Mouse (Mus musculus) ES-E14 (cell line): ENCODE measurements around the gene Sash1. TPM values are rescaled to one million over a fixed set of nuclear protein-coding genes. Genes with fewer than 3 reads are reported as not detected.

Experiments used
- DNase-seq: peaks from one replicate; pipeline ENCODE4 v3.0.0-alpha.2; 2013; ENCODE audit warnings: low read depth, low spot score
- H3K27ac ChIP-seq: 2 replicates; pipeline ENCODE4 v1.5.1; 2012; ENCODE audit warnings: low read depth, mild to moderate bottlenecking, low read length, moderate library complexity, mixed read lengths; ENCODE audit not compliant: poor library complexity, insufficient read depth, severe bottlenecking
- H3K36me3 ChIP-seq: 2 replicates; pipeline ENCODE4 v1.6.1; 2012; ENCODE audit warnings: mild to moderate bottlenecking, low read length, moderate library complexity, mixed read lengths; ENCODE audit not compliant: control insufficient read depth, poor library complexity, insufficient read depth, severe bottlenecking
- H3K4me1 ChIP-seq, 2 experiments: fragments of 150-350 bp in 1 of 2; sonication (generic) in 1 of 2; 2 replicates each; pipeline ENCODE4 v1.6.1; 2012; ENCODE audit warnings: low read length in 2 of 2, mild to moderate bottlenecking in 1 of 2, mixed read lengths in 1 of 2; ENCODE audit not compliant: control insufficient read depth in 2 of 2, insufficient read depth in 2 of 2, poor library complexity in 1 of 2
- H3K4me3 ChIP-seq, 2 experiments: fragments of 150-350 bp in 1 of 2; sonication (generic) in 1 of 2; 2 replicates each; pipeline ENCODE4 v1.5.1; 2012; ENCODE audit warnings: low read length in 2 of 2, low read depth in 1 of 2, mild to moderate bottlenecking in 1 of 2, mixed read lengths in 1 of 2; ENCODE audit not compliant: insufficient read depth in 1 of 2, poor library complexity in 1 of 2, severe bottlenecking in 1 of 2
- H3K9ac ChIP-seq: 2 replicates; pipeline ENCODE4 v1.6.1; 2012; ENCODE audit warnings: low read depth, mild to moderate bottlenecking, low read length, mixed read lengths; ENCODE audit not compliant: poor library complexity, insufficient read depth, severe bottlenecking
- H3K9me3 ChIP-seq: fragments of 150-350 bp; sonication (generic); 2 replicates; pipeline ENCODE4 v1.6.1; 2012; ENCODE audit warnings: low read depth, mild to moderate bottlenecking, low read length; ENCODE audit not compliant: control insufficient read depth, insufficient read depth
- CHD2 ChIP-seq: IDR thresholded peaks from 2 replicates; pipeline ENCODE4 v1.6.1; 2014; ENCODE audit warnings: mild to moderate bottlenecking, low read depth, low read length, inconsistent platforms
- HCFC1 ChIP-seq: IDR thresholded peaks from 2 replicates; pipeline ENCODE4 v1.6.1; 2012; ENCODE audit warnings: low read length, inconsistent platforms, borderline replicate concordance; ENCODE audit not compliant: insufficient read depth
- MAFK ChIP-seq: IDR thresholded peaks from 2 replicates; pipeline ENCODE4 v1.6.1; 2014; ENCODE audit warnings: mild to moderate bottlenecking, low read depth, low read length, inconsistent platforms; ENCODE audit not compliant: insufficient read depth
- ZC3H11A ChIP-seq: IDR thresholded peaks from 2 replicates; pipeline ENCODE4 v1.6.1; 2012; ENCODE audit warnings: low read depth, mild to moderate bottlenecking, inconsistent platforms, low read length, borderline replicate concordance
- ZNF384 ChIP-seq: IDR thresholded peaks from 2 replicates; pipeline ENCODE4 v1.6.1; 2012; ENCODE audit warnings: low read depth, low read length, inconsistent platforms
- in situ Hi-C, 2 experiments: fragments of 600-800 bp; cut with MboI; formaldehyde crosslinking; loops; one replicate each; pipeline ENCODE4 v1.15.1; 2025; ENCODE audit warnings: low sequenced_read_pairs in 2 of 2, inconsistent platforms in 1 of 2; ENCODE audit not compliant: unreplicated experiment in 2 of 2
- total RNA-seq: library from RNA; depleted of rRNA; stranded (reverse); fragments of 300-350 nt; gene quantifications from 2 replicates; pipeline ENCODE4 v1.2.3, GENCODE M21; 2012

Gene Sash1
- total RNA-seq, 1 experiment = 16.8 TPM

DNA sequence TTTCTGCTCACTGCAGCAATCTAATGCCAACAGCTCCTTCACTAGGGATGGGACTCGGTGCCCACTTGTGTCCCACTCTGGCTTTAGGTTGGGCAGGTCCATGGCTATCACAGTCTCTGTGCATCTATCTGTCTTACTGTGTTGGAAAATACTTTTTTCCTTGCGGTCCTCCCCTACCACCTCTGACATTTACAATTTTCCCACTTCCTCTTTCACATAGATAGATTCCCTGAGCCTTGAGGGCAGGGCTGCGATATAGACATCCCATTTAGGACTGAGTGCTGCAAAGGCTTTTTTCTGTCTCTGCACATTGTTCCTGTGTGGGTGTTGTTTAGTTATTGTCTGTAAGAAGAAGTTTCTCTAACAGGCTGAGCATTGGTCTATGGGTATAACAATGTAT is 40.4 kb upstream of the Sash1 start:
- Histone ChIP-seq H3K36me3 (no peaks in the 10 kb centered on the region), H3K9ac (no peak overlapping the region), H3K4me3 (no peak overlapping the region), H3K27ac (no peak overlapping the region), H3K4me1 (peaks cover 0 to 7% of the 10 kb centered on the region in 2 experiments; a peak in 1 of 4 replicates), H3K9me3 (no peaks in the 10 kb centered on the region)
- in situ Hi-C loops = no loop called here
- TF ChIP-seq CHD2 = no peak
- no peak for TF ChIP-seq HCFC1
- TF ChIP-seq ZNF384 = no peak
- TF ChIP-seq MAFK = no peak
- TF ChIP-seq ZC3H11A = no peak
- no peak for DNase-seq

DNA sequence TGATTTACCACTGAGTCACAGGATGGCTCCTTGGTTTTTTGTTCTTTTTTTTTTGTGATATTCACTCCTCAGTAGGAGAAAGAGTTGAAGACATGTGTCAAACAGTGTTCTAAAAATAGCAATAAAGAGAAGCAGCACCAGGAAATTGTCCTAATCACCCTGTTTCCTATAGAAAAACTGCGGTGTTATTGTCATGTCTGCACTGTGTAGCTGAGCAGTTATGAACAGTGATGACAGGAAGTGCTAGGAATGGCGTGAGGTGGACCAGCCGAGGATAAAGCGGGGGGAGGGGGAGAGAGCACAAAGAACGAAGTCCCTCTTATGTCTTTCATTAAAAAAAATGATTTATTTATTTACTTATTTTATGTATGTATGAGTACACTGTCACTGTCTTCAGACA is 39.4 kb upstream of the Sash1 start:
- Histone ChIP-seq H3K4me1 (peaks cover 0 to 7% of the 10 kb centered on the region in 2 experiments; a peak in 1 of 4 replicates), H3K27ac (no peak overlapping the region), H3K9me3 (no peaks in the 10 kb centered on the region), H3K4me3 (no peak overlapping the region), H3K9ac (no peak overlapping the region), H3K36me3 (no peaks in the 10 kb centered on the region)
- in situ Hi-C loops = no loop called here
- TF ChIP-seq MAFK (no peak), ZNF384 (no peak), CHD2 (no peak), ZC3H11A (no peak), HCFC1 (no peak)
- DNase-seq = no peak

DNA sequence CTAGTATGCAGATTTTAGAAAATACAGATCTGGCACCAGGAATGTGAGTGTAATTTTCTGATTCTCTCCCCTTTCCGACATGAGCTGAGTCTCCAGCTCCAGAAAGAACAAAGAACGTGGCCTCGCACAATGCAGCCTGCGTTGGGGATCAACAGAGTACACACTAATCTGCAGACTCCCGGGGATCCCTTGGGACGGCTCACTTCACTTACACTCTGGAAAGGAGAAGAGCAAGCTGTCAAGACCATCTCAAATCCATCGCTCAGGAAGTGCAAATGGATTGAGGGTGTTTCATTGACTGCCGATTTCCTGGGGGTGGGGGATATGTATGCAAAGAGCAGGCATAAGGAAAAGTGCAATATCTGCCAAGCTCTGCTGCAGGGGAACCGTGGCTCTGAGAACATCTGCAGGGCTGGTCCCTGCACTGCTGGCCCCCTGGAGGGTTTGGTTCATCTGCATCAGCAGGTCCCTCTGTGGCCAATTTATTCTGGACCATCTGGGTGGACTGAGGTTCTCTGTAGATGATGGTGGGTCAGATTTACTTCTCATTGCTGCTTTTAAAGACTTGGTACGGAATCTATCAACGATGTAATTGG is 35.3 kb upstream of the Sash1 start:
- TF ChIP-seq HCFC1 (no peak), CHD2 (no peak), ZNF384 (no peak), ZC3H11A (no peak), MAFK (no peak)
- H3K27ac ChIP-seq = no peak overlapping the region
- no peaks in the 10 kb centered on the region for H3K4me1 ChIP-seq
- DNase-seq = no peak
- in situ Hi-C loops = no loop called here
- no peak overlapping the region for H3K9ac ChIP-seq
- H3K9me3 ChIP-seq = no peaks in the 10 kb centered on the region
- H3K36me3 ChIP-seq = no peaks in the 10 kb centered on the region
- H3K4me3 ChIP-seq = no peak overlapping the region

DNA sequence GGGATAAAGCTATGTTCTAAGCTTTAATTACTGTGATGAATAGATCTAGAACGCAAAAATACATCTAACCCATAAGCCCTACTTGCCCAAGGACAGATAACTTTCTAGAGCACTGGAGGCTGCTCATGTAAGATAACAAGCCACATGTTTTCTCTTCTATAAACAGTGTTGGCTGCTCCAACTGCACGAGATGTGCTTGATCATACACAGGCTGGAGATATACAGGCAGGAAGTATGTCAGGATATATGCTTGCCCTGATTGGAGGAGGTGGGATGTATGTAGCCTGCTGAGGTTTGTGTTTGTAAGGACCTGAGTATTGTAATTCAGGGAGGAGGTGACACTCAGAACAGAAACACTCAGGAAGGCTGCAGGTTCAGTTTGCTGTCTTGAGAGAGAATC is 31.9 kb upstream of the Sash1 start:
- TF ChIP-seq MAFK (no peak), HCFC1 (no peak), CHD2 (no peak), ZNF384 (no peak), ZC3H11A (no peak)
- in situ Hi-C loops = no loop called here
- Histone ChIP-seq H3K36me3 (no peaks in the 10 kb centered on the region), H3K9me3 (no peaks in the 10 kb centered on the region), H3K4me1 (0 out of 4 replicates have a peak, but pooled peaks cover 0 to 2% of the 10 kb centered on the region in 2 experiments), H3K4me3 (no peak overlapping the region), H3K27ac (no peak overlapping the region), H3K9ac (no peak overlapping the region)
- no peak for DNase-seq

DNA sequence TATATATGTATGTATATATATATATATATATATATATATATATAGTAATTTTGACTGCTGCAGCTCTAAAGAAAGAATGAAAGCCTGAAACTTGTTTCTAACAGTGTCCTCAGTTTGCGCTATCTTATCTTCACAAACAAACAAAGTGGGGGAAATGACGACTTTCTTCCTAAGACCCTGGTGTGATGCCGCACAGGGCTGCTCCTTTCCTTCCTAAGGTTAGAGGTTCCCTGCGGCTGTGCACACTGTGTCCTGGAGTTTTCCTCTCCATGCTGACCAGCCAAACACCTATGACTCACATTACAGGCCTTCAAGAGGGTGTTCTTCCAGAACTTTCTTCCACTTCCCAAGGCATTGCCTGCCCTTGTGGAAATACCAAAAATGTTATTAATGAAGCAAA is 31.5 kb upstream of the Sash1 start:
- H3K27ac ChIP-seq = no peak overlapping the region
- in situ Hi-C loops = no loop called here
- 0 out of 4 replicates have a peak, but pooled peaks cover 0 to 2% of the 10 kb centered on the region in 2 experiments for H3K4me1 ChIP-seq
- H3K36me3 ChIP-seq = no peaks in the 10 kb centered on the region
- no peak for TF ChIP-seq ZC3H11A
- no peak for TF ChIP-seq ZNF384
- no peak for TF ChIP-seq CHD2
- no peak for TF ChIP-seq MAFK
- no peak for TF ChIP-seq HCFC1
- H3K4me3 ChIP-seq = no peak overlapping the region
- no peak overlapping the region for H3K9ac ChIP-seq
- no peak for DNase-seq
- H3K9me3 ChIP-seq = no peaks in the 10 kb centered on the region
